Mouse (Mus musculus) limb, embryonic 13.5 days (tissue): Measurements from ENCODE around the gene Spdef. TPM values are rescaled to one million over a fixed set of nuclear protein-coding genes. Genes with fewer than 3 reads are reported as not detected.

Experiments
- ATAC-seq: fragments of 200-750 bp; cut with Nextera tagmentation; 2 replicates; pipeline ENCODE4 v1.8.0; 2017; ENCODE audit warnings: low read depth, moderate number of reproducible peaks, moderate TSS enrichment; ENCODE audit not compliant: low FRiP score
- H3K27ac ChIP-seq: fragments of 300-500 bp; sonication (generic); 2 replicates; pipeline ENCODE4 v1.5.1; 2015; ENCODE audit warnings: inconsistent platforms, mild to moderate bottlenecking, moderate library complexity
- H3K27me3 ChIP-seq: fragments of 300-500 bp; sonication (generic); 2 replicates; pipeline ENCODE4 v1.6.1; 2015; ENCODE audit warnings: mild to moderate bottlenecking, inconsistent platforms
- H3K36me3 ChIP-seq: fragments of 300-500 bp; sonication (generic); 2 replicates; pipeline ENCODE4 v1.6.1; 2015; ENCODE audit warnings: inconsistent platforms, mild to moderate bottlenecking, moderate library complexity
- H3K4me1 ChIP-seq: fragments of 300-500 bp; sonication (generic); 2 replicates; pipeline ENCODE4 v1.6.1; 2015; ENCODE audit warnings: inconsistent platforms
- H3K4me2 ChIP-seq: fragments of 300-500 bp; sonication (generic); replicated peaks from 2 replicates; pipeline ENCODE4 v1.6.1; 2015; ENCODE audit warnings: inconsistent platforms, mild to moderate bottlenecking, moderate library complexity
- H3K4me3 ChIP-seq: fragments of 300-500 bp; sonication (generic); 2 replicates; pipeline ENCODE4 v1.5.1; 2015; ENCODE audit warnings: moderate library complexity, mild to moderate bottlenecking, inconsistent platforms
- H3K9ac ChIP-seq: fragments of 300-500 bp; sonication (generic); 2 replicates; pipeline ENCODE4 v1.6.1; 2015; ENCODE audit warnings: mild to moderate bottlenecking, inconsistent platforms
- H3K9me3 ChIP-seq: fragments of 300-500 bp; sonication (generic); 2 replicates; pipeline ENCODE4 v1.6.1; 2016; ENCODE audit warnings: inconsistent platforms
- WGBS: fragments of 180-500 bp; shearing (Covaris S2); methylation state at CpG from one replicate; pipeline ENCODE4 v1.1.7; 2015; 5-methylcytosine and 5-hydroxymethylcytosine counted together
- polyA plus RNA-seq: library from polyadenylated mRNA; unstranded; fragments of >200 nt; fragmentation: Nextera tagmentation; extraction: Ambion mirVana; gene quantifications from 2 replicates; pipeline ENCODE4 v1.2.1, GENCODE M21; 2015

Spdef gene
- polyA plus RNA-seq, 1 experiment from 2014 or later: 0.17 TPM

DNA sequence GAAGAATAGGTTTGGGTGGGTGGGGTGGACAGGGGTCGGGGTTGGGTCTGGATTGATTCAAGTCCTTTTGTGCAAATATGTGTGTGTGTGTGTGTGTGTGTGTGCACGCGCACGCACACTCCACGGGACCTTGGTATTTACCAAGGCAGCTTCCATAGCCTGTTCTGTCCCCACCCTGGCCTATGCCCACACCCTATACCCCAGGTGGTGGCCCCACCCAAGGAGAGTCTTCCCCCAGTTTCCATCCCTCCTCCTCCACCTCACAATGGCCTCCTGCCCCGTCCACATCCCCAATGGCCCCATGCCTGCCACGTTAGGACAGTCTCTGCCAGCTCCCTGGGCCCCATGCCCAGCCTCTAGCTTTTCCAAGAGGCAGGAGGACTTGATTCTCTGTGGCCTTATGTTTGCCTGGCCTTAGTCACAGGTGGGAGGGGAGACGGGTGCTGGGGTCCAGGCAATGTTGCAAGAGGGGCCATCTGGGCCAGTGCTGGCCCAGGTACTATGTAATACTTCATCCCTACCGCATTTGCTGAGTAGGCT is 7.6 kb downstream of the Spdef start:
- WGBS: 85% methylated on average over 9 of the region's 9 CpGs
- Histone ChIP-seq H3K4me2 (no peak overlapping the region), H3K27ac (no peak overlapping the region), H3K27me3 (no peaks in the 10 kb centered on the region), H3K4me3 (no peak overlapping the region), H3K9me3 (no peaks in the 10 kb centered on the region), H3K9ac (no peak overlapping the region), H3K4me1 (peaks cover 31% of the 10 kb centered on the region), H3K36me3 (no peaks in the 10 kb centered on the region)
- ATAC-seq: no peak

DNA sequence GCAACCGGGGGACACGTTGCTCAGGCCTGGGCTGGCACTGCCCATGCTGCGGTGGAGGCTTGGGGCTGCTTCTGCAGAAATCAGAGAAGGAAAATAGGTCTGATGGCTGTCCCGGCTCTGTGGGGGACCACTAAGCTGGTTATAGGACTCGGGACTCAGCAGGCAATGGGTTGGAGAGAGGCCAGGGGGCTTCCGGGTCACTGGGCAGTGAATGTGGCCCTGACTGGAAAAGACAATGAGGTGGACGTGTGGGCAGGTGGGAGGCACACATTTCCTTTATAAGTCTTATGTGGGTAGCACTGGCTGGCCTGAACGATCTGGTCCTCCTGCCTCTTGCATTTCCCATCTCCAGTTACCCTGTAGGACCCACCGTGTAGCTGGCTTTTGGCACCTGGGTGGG is 8.4 kb downstream of the Spdef start:
- 58% methylated on average over 9 of the region's 9 CpGs for WGBS
- Histone ChIP-seq H3K4me1 (peaks cover 22% of the 10 kb centered on the region), H3K36me3 (no peaks in the 10 kb centered on the region)

DNA sequence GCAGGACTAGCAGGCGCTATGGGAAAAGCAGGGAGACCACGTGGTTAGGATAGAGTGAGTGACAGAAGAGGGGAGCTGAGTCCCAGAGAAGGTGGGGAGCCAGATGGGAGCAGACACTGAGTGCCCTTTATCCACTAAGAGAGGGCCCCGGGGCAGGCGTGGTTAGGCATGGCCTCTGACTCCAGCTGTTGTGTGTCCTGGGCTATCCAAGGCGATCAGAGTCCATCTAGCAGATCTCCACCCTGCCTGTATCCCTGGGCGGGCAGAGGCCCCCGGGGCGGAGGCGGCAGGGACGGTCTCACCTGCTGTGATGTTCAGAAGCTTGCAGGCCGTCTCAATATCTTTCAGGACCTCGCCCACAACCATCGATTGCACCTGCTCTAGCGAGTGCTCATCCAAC is 9.1 kb downstream of the Spdef start:
- H3K27me3 ChIP-seq: no peaks in the 10 kb centered on the region
- no peak for ATAC-seq
- no peak overlapping the region for H3K9ac ChIP-seq
- H3K27ac ChIP-seq: no peak overlapping the region
- H3K4me1 ChIP-seq: peaks cover 15% of the 10 kb centered on the region
- H3K9me3 ChIP-seq: no peaks in the 10 kb centered on the region
- no peak overlapping the region for H3K4me2 ChIP-seq
- no peak overlapping the region for H3K4me3 ChIP-seq
- H3K36me3 ChIP-seq: no peaks in the 10 kb centered on the region
- WGBS: 65% methylated on average over 14 of the region's 14 CpGs

More for the DNA sequence above, 8.4 kb downstream of the Spdef start:
- H3K27me3 ChIP-seq: no peaks in the 10 kb centered on the region
- no peak for ATAC-seq
- no peak overlapping the region for H3K4me2 ChIP-seq
- no peak overlapping the region for H3K27ac ChIP-seq
- no peak overlapping the region for H3K9ac ChIP-seq
- no peak overlapping the region for H3K4me3 ChIP-seq
- no peaks in the 10 kb centered on the region for H3K9me3 ChIP-seq

DNA sequence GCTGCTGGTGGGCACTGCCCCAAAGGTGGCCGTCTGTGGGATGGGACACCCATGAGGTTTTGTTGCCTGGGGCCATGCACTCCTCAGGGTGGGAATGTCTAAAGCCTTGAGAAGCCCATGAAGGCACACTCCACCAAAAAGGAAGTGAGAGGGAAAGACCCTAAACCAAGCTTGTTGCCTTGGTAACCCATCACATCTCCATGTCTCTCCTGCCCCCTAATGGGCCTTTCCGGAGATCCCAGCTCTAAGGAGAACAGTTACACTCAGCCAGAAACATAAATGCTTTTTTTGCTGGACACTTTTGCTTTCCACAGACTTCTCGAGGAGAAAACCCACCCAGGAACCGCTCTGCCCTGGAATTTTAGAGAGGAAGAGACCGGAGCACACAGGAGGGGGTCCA is 10.5 kb downstream of the Spdef start:
- Histone ChIP-seq H3K9ac (no peak overlapping the region), H3K4me2 (no peak overlapping the region), H3K4me3 (no peak overlapping the region), H3K27me3 (no peaks in the 10 kb centered on the region), H3K36me3 (no peaks in the 10 kb centered on the region), H3K9me3 (no peaks in the 10 kb centered on the region), H3K4me1 (peaks cover 15% of the 10 kb centered on the region), H3K27ac (no peak overlapping the region)
- 48% methylated on average over 5 of the region's 5 CpGs for WGBS
- ATAC-seq: no peak

DNA sequence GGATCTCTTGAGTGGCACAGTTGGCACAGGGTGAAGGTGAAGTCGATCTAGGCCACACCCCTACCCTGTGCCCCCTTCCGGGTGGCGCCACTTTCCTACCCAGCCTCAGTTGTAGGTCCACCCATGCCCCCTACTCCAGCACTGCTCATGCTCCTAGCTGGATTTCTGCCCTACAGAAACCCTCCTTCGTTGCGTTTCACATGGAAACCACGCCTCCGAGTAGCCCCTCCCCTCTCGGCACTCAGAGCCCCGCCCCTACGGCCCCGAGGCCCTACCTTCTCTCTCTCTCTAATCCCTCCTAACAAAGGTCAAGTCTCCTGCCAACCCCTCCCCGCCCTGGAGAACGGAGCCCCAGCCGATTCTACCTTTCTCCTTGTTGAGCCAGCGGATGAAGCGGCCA is 12.0 kb downstream of the Spdef start:
- Histone ChIP-seq H3K36me3 (no peaks in the 10 kb centered on the region), H3K9me3 (no peaks in the 10 kb centered on the region), H3K4me3 (peak overlapping the region; percentile 31), H3K27me3 (no peaks in the 10 kb centered on the region), H3K4me1 (peaks cover 18% of the 10 kb centered on the region), H3K27ac (no peak overlapping the region), H3K9ac (peak overlapping the region; percentile 43; the same call in 1 of the 2 replicates), H3K4me2 (peak overlapping the region; percentile 53)
- WGBS: 3% methylated on average over 16 of the region's 16 CpGs
- no peak for ATAC-seq

DNA sequence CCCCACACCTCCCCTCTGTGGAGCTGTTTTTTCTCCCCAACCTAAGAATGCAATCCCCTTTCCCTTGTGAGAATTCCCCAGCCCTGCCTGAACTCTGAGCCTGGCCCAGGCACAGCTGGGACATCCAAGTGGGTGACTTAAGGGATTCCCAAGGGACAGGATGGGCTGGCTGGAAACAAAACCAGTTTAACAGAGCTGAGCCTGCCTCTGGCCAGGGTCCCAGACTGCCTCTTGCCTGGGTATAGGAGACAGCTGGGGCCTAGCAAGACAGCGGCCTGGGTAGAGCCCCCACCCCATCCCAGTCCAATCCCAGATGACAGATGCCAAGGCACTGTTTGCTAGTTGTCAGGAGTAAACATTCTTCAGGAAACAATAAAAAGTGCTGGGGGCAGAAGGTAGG is 15.9 kb downstream of the Spdef start:
- Histone ChIP-seq H3K27me3 (peaks cover 4% of the 10 kb centered on the region; the same call in 1 of the 2 replicates), H3K27ac (no peak overlapping the region), H3K4me2 (no peak overlapping the region), H3K9ac (no peak overlapping the region), H3K9me3 (no peaks in the 10 kb centered on the region), H3K4me1 (peaks cover 23% of the 10 kb centered on the region), H3K36me3 (no peaks in the 10 kb centered on the region), H3K4me3 (no peak overlapping the region)
- no peak for ATAC-seq
- 63% methylated on average over 1 of the region's 1 CpGs for WGBS

DNA sequence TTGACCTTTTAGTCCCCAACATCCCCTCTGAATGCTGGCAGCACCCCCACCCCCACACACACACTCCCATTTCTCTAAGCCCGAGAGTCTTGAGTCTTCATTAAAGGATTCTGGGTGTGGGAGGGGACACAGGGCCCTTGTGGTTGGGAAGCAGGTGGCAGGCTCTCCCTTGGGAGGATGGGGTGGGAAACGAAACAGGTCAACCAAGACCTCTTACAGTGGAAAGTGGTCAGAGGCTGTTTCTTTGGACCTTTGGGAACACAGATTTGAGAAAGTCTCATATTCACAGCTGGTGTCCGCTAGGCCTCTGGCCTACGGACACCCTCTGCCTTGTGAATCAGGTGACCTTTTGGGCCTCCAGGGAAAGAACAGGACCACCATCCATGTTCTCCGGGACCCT is 19.1 kb downstream of the Spdef start:
- no peaks in the 10 kb centered on the region for H3K9me3 ChIP-seq
- 79% methylated on average over 5 of the region's 5 CpGs for WGBS
- peaks cover 18% of the 10 kb centered on the region for H3K4me1 ChIP-seq
- H3K4me2 ChIP-seq: no peak overlapping the region
- H3K27me3 ChIP-seq: peaks cover 33% of the 10 kb centered on the region
- ATAC-seq: no peak
- H3K27ac ChIP-seq: no peak overlapping the region
- H3K4me3 ChIP-seq: no peak overlapping the region
- H3K36me3 ChIP-seq: no peaks in the 10 kb centered on the region
- H3K9ac ChIP-seq: no peak overlapping the region

DNA sequence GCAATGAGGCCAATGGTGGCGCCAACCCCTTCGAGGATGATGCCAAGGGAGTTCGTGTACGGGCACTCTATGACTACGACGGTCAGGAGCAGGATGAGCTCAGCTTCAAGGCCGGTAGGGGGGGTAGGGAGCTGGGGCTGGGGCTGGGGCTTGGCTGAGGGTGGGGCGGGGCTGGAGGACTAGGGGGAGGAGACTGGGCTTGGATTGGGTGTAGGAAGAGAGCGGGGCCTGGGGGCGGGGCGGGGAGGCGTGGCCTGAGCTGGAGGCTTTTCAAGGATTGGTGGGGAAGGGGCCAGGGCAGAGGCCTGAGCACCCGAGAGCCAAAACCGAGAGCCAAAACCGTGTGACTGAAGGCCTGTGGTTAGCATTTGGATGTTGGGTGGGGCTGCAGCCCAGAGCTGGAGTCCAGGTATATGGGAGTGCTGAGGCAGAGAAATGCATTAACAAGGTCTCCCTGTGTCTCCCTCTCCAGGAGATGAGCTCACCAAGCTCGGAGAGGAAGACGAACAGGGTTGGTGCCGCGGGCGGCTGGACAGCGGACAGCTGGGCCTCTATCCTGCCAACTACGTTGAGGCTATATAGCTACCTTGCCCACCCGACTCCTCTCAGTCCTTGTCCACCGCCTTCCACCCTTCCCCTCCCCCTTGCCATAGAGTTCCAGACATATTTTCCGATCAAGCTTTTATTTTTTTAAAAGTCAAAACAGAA is 20.6 kb downstream of the Spdef start:
- H3K27ac ChIP-seq: no peak overlapping the region

DNA sequence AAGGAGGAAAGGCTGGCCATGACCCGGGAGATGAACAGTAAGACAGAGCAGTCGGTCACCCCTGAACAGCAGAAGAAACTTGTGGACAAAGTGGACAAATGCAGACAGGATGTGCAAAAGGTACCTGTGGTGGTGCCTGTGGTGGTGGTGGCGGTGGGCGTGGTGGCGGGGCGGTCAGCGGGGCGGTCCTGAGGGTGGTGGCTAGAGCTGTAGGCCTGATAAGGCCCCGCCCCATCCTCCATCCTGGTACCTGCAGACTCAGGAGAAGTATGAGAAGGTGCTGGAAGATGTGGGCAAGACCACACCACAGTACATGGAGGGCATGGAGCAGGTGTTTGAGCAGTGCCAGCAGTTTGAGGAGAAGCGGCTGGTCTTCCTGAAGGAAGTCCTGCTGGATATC is 23.1 kb downstream of the Spdef start:
- 41% methylated on average over 10 of the region's 10 CpGs for WGBS
- no peak overlapping the region for H3K27ac ChIP-seq

More for the DNA sequence above, 20.6 kb downstream of the Spdef start:
- Histone ChIP-seq H3K36me3 (no peaks in the 10 kb centered on the region), H3K9ac (peak overlapping the region; percentile 46; the same call in 1 of the 2 replicates), H3K4me3 (peak overlapping the region; percentile 35), H3K4me2 (peak overlapping the region; percentile 63), H3K9me3 (no peaks in the 10 kb centered on the region), H3K4me1 (peaks cover 23% of the 10 kb centered on the region), H3K27me3 (peaks cover 34% of the 10 kb centered on the region)
- WGBS: 7% methylated on average over 25 of the region's 25 CpGs
- peak; percentile 89 for ATAC-seq

DNA sequence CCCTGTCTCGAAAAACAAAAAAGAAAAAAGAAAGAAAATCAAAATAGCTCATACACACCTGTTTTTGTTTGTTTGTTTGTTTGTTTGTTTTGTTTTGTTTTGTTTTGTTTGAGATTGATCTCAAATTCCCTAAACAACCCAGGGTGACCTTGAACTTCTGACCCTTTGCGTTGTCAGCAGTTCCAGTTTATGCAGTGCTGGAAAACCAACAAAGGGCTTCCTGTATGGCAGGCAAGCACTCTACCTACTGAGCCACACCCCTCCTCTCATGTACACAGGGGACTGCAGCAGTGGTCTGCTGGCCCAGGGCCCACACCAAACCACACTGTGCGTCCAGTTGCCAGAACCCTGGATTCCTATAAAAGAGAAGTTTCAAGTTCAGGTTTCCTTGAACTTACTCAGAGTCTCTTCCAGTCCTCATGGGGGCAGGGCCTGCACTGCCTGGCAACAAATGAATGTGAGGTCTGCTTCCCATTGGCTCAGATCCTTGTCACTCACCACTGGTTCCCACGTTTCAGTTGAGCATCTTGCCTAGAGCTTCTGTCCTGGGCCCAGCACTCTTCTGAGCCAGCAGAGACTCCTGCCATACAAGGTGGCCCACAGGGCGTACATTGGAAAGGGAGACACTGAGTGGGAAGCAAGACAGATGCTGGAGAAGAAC is 24.7 kb downstream of the Spdef start:
- no peak overlapping the region for H3K9ac ChIP-seq
- H3K9me3 ChIP-seq: no peaks in the 10 kb centered on the region
- H3K4me2 ChIP-seq: no peak overlapping the region
- no peak overlapping the region for H3K4me3 ChIP-seq
- 62% methylated on average over 5 of the region's 5 CpGs for WGBS
- H3K4me1 ChIP-seq: peaks cover 29% of the 10 kb centered on the region
- H3K27me3 ChIP-seq: peaks cover 34% of the 10 kb centered on the region
- ATAC-seq: no peak; the same call in 1 of the 2 replicates
- H3K27ac ChIP-seq: no peak overlapping the region
- H3K36me3 ChIP-seq: no peaks in the 10 kb centered on the region

More for the DNA sequence above, 23.1 kb downstream of the Spdef start:
- Histone ChIP-seq H3K4me1 (peaks cover 29% of the 10 kb centered on the region), H3K4me3 (no peak overlapping the region), H3K4me2 (no peak overlapping the region), H3K36me3 (no peaks in the 10 kb centered on the region), H3K27me3 (peaks cover 34% of the 10 kb centered on the region), H3K9ac (no peak overlapping the region), H3K9me3 (no peaks in the 10 kb centered on the region)
- no peak for ATAC-seq

DNA sequence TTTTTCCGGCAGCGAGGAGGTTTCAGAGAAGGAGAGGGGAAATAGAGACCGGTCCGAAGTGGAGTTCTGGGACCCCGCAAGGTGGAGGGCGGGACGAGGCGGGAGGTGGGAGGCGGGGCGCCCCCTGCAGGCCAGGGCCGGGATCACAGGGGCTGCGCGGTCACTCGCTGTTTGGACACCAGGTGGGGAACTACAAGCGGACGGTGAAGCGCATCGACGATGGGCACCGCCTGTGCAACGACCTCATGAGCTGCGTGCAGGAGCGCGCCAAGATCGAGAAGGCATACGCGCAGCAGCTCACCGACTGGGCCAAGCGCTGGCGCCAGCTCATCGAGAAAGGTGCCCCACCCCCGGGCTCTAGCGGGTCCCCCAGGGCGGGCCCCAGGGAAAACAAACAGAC is 26.2 kb downstream of the Spdef start:
- H3K9ac ChIP-seq: peak overlapping the region; percentile 57
- peaks cover 15% of the 10 kb centered on the region for H3K4me1 ChIP-seq
- H3K4me3 ChIP-seq: peak overlapping the region; percentile 33
- H3K4me2 ChIP-seq: peak overlapping the region; percentile 68
- peaks cover 27% of the 10 kb centered on the region for H3K27me3 ChIP-seq
- no peaks in the 10 kb centered on the region for H3K36me3 ChIP-seq
- 0 out of 2 replicates have a peak overlapping the region, but pooled peaks have one; percentile 39 for H3K27ac ChIP-seq
- H3K9me3 ChIP-seq: 0 out of 2 replicates have a peak, but pooled peaks cover 3% of the 10 kb centered on the region
- no peak for ATAC-seq
- 1% methylated on average over 34 of the region's 34 CpGs for WGBS

DNA sequence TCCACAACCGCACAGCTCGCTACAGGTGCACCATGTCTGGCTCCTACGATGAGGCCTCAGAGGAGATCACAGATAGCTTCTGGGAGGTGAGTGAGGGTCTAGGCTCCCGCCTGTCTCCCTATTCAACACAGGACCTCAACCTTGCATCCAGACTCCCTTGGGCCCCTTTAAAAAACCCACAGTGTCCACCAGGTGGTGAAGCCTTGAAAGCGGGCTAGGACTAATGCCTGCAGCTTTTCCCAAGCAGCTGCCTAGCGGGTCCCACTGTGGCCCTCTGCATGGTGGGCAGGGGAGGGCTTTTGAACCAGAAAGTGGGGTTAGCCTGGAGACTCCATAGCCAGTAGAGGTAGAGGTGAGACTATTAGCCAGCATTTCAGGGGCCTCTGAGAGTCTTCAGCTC is 26.9 kb downstream of the Spdef start:
- H3K27ac ChIP-seq: peak overlapping the region; percentile 28; the same call in 1 of the 2 replicates
- H3K4me3 ChIP-seq: no peak overlapping the region
- WGBS: 65% methylated on average over 6 of the region's 6 CpGs
- H3K36me3 ChIP-seq: no peaks in the 10 kb centered on the region
- no peak for ATAC-seq
- 0 out of 2 replicates have a peak overlapping the region, but pooled peaks have one; percentile 26 for H3K9ac ChIP-seq
- H3K9me3 ChIP-seq: 0 out of 2 replicates have a peak, but pooled peaks cover 3% of the 10 kb centered on the region
- H3K27me3 ChIP-seq: peaks cover 21% of the 10 kb centered on the region
- H3K4me2 ChIP-seq: no peak overlapping the region
- peaks cover 14% of the 10 kb centered on the region for H3K4me1 ChIP-seq
